Mouse (Mus musculus) CH12.LX (cell line): Measurements from ENCODE around the gene Lrrc18. TPM values are rescaled to one million over a fixed set of nuclear protein-coding genes. Genes with fewer than 3 reads are reported as not detected.

Experiments used
- DNase-seq: peaks from one replicate; pipeline ENCODE4 v3.0.0-alpha.2; 2013; ENCODE audit errors: extremely low read depth
- H3K27ac ChIP-seq: 2 replicates; pipeline ENCODE4 v1.5.1; 2012; ENCODE audit warnings: low read depth, mild to moderate bottlenecking, control low read depth, moderate library complexity; ENCODE audit not compliant: insufficient read depth
- H3K27me3 ChIP-seq: replicated peaks from 2 replicates; pipeline ENCODE3; 2012; ENCODE audit warnings: inconsistent platforms
- H3K36me3 ChIP-seq, 2 experiments: replicated peaks in 1 of 2; 2 replicates each; pipeline versions ENCODE3 to v1.6.1; 2012; ENCODE audit warnings: inconsistent platforms in 1 of 2, low read length in 1 of 2, mild to moderate bottlenecking in 1 of 2, mixed read lengths in 1 of 2, moderate library complexity in 1 of 2; ENCODE audit not compliant: control insufficient read depth in 1 of 2, insufficient read depth in 1 of 2
- H3K4me1 ChIP-seq, 2 experiments: 2 replicates each; pipeline ENCODE4 v1.6.1; 2012; ENCODE audit warnings: inconsistent platforms in 1 of 2, moderate library complexity in 1 of 2; ENCODE audit not compliant: insufficient read depth in 2 of 2, control insufficient read depth in 1 of 2
- H3K4me2 ChIP-seq: 2 replicates; pipeline ENCODE4 v1.6.1; 2012; ENCODE audit warnings: low read depth, mild to moderate bottlenecking, control low read depth; ENCODE audit not compliant: poor library complexity, insufficient read depth, severe bottlenecking
- H3K4me3 ChIP-seq, 3 experiments: fragments of 150-350 bp in 1 of 3; sonication (generic) in 1 of 3; replicated peaks in 1 of 3; 2 replicates each; pipeline versions ENCODE3 to v1.5.1; 2011 to 2012; ENCODE audit warnings: low read depth in 2 of 3, low read length in 2 of 3, mild to moderate bottlenecking in 2 of 3, moderate library complexity in 2 of 3, control low read depth in 1 of 3, improper control_type of control experiment in 1 of 3, inconsistent platforms in 1 of 3, mixed read lengths in 1 of 3; ENCODE audit not compliant: poor library complexity in 1 of 3
- H3K79me2 ChIP-seq: replicated peaks from 2 replicates; pipeline ENCODE4 v1.6.1; 2012; ENCODE audit warnings: mild to moderate bottlenecking, moderate library complexity; ENCODE audit not compliant: control insufficient read depth, poor library complexity, insufficient read depth, severe bottlenecking; ENCODE audit errors: extremely low read depth
- H3K9ac ChIP-seq: 2 replicates; pipeline ENCODE4 v1.6.1; 2012; ENCODE audit warnings: low read depth, mild to moderate bottlenecking, control low read depth, moderate library complexity; ENCODE audit not compliant: insufficient read depth
- H3K9me3 ChIP-seq: replicated peaks from 2 replicates; pipeline ENCODE3; 2012; ENCODE audit warnings: low read length, inconsistent platforms, mixed read lengths
- CHD2 ChIP-seq: IDR thresholded peaks from 2 replicates; pipeline ENCODE4 v1.6.1; 2011; ENCODE audit warnings: low read length, improper control_type of control experiment
- EP300 ChIP-seq: IDR thresholded peaks from 2 replicates; pipeline ENCODE4 v1.6.1; 2011; ENCODE audit warnings: low read length, improper control_type of control experiment
- ETS1 ChIP-seq: conservative IDR thresholded peaks from 2 replicates; pipeline ENCODE4 v1.6.1; 2012; ENCODE audit warnings: low read depth, mild to moderate bottlenecking, inconsistent platforms, low read length, improper control_type of control experiment, moderate library complexity
- GABPA ChIP-seq: IDR thresholded peaks from 2 replicates; pipeline ENCODE4 v1.6.1; 2012; ENCODE audit warnings: low read depth, low read length, improper control_type of control experiment, inconsistent platforms; ENCODE audit not compliant: insufficient replicate concordance
- HCFC1 ChIP-seq: IDR thresholded peaks from 2 replicates; pipeline ENCODE4 v1.6.1; 2012; ENCODE audit warnings: low read depth, mild to moderate bottlenecking, inconsistent platforms, low read length, improper control_type of control experiment
- IRF4 ChIP-seq: IDR thresholded peaks from 2 replicates; pipeline ENCODE4 v1.6.1; 2014; ENCODE audit warnings: low read depth, mild to moderate bottlenecking, inconsistent platforms, low read length, improper control_type of control experiment
- JUN ChIP-seq: IDR thresholded peaks from 2 replicates; pipeline ENCODE4 v1.6.1; 2011; ENCODE audit warnings: low read depth, mild to moderate bottlenecking, low read length, improper control_type of control experiment, moderate library complexity; ENCODE audit not compliant: insufficient read depth
- MAX ChIP-seq: IDR thresholded peaks from 2 replicates; pipeline ENCODE4 v1.6.1; 2011; ENCODE audit warnings: low read length, improper control_type of control experiment
- MEF2A ChIP-seq: IDR thresholded peaks from 2 replicates; pipeline ENCODE4 v1.6.1; 2014; ENCODE audit warnings: low read depth, mild to moderate bottlenecking, inconsistent platforms, low read length, improper control_type of control experiment, borderline replicate concordance
- MXI1 ChIP-seq: IDR thresholded peaks from 2 replicates; pipeline ENCODE4 v1.6.1; 2011; ENCODE audit warnings: mild to moderate bottlenecking, low read depth, low read length, improper control_type of control experiment
- MYC ChIP-seq: IDR thresholded peaks from 2 replicates; pipeline ENCODE4 v1.6.1; 2011; ENCODE audit warnings: low read depth, mild to moderate bottlenecking, improper control_type of control experiment, low read length
- PAX5 ChIP-seq: IDR thresholded peaks from 2 replicates; pipeline ENCODE4 v1.6.1; 2012; ENCODE audit warnings: low read length, inconsistent platforms, mixed read lengths
- POLR2A ChIP-seq: IDR thresholded peaks from 2 replicates; pipeline ENCODE4 v1.6.1; 2011; ENCODE audit warnings: low read depth, mild to moderate bottlenecking, improper control_type of control experiment, low read length
- SIN3A ChIP-seq: IDR thresholded peaks from 2 replicates; pipeline ENCODE4 v1.6.1; 2012; ENCODE audit warnings: low read length, improper control_type of control experiment, inconsistent platforms
- SMC3 ChIP-seq: IDR thresholded peaks from 2 replicates; pipeline ENCODE4 v1.6.1; 2011; ENCODE audit warnings: low read depth, low read length, improper control_type of control experiment
- TBP ChIP-seq: conservative IDR thresholded peaks from 2 replicates; pipeline ENCODE4 v1.6.1; 2011; ENCODE audit warnings: low read depth, low read length, improper control_type of control experiment
- TCF12 ChIP-seq: IDR thresholded peaks from 2 replicates; pipeline ENCODE4 v1.6.1; 2014; ENCODE audit warnings: low read depth, mild to moderate bottlenecking, inconsistent platforms, low read length, improper control_type of control experiment
- UBTF ChIP-seq: IDR thresholded peaks from 2 replicates; pipeline ENCODE4 v1.6.1; 2012; ENCODE audit warnings: low read depth, mild to moderate bottlenecking, inconsistent platforms, low read length, improper control_type of control experiment, moderate library complexity
- USF1 ChIP-seq: IDR thresholded peaks from 2 replicates; pipeline ENCODE4 v1.6.1; 2014; ENCODE audit warnings: low read depth, mild to moderate bottlenecking, inconsistent platforms, low read length, improper control_type of control experiment
- USF2 ChIP-seq: conservative IDR thresholded peaks from 2 replicates; pipeline ENCODE4 v1.6.1; 2011; ENCODE audit warnings: low read depth, low read length, improper control_type of control experiment
- ZC3H11A ChIP-seq: IDR thresholded peaks from 2 replicates; pipeline ENCODE4 v1.6.1; 2012; ENCODE audit warnings: low read depth, mild to moderate bottlenecking, inconsistent platforms, low read length, improper control_type of control experiment
- ZKSCAN1 ChIP-seq: IDR thresholded peaks from 2 replicates; pipeline ENCODE4 v1.6.1; 2012; ENCODE audit warnings: low read depth, inconsistent platforms, low read length, improper control_type of control experiment, borderline replicate concordance
- ZMIZ1 ChIP-seq: IDR thresholded peaks from 2 replicates; pipeline ENCODE4 v1.6.1; 2012; ENCODE audit warnings: low read depth, mild to moderate bottlenecking, inconsistent platforms, low read length, improper control_type of control experiment
- dilution Hi-C: fragments of 300-500 bp; cut with MboI; formaldehyde crosslinking; loops from 2 replicates; pipeline ENCODE4 v1.14.3; 2020; ENCODE audit warnings: low sequenced_read_pairs; ENCODE audit not compliant: extremely low pct_unique_long_range_greater_than_20kb, extremely low pct_ligation_motif_present
- in situ Hi-C: fragments of 300-500 bp; cut with MboI; formaldehyde crosslinking; loops from 3 replicates; pipeline ENCODE4 v1.14.3; 2019; ENCODE audit warnings: low sequenced_read_pairs, low pct_ligation_motif_present, low pct_unique_long_range_greater_than_20kb, mixed read lengths
- polyA plus RNA-seq: library from polyadenylated mRNA; unstranded; fragments of >175 nt; gene quantifications from 2 replicates; pipeline ENCODE4 v1.2.1, GENCODE M21; 2012; ENCODE audit warnings: low read depth; ENCODE audit not compliant: insufficient read length
- total RNA-seq, 2 experiments: library from RNA; depleted of rRNA; stranded (reverse); fragments of 300-350 nt in 1 of 2; fragments of >200 nt in 1 of 2; gene quantifications; 2 replicates each; pipeline ENCODE4 v1.2.3; 2012 to 2014

Gene Lrrc18
- total and polyA plus RNA-seq, 3 experiments = 0.08 to 0.76 TPM; not detected in 1

- H3K4me1 ChIP-seq = no peaks in the 10 kb centered on the region
- no peak overlapping the region for H3K9ac ChIP-seq
- peaks cover 63 to 87% of the 10 kb centered on the region in 2 experiments for H3K36me3 ChIP-seq
- dilution Hi-C loops = no loop called here
- H3K9me3 ChIP-seq = no peaks in the 10 kb centered on the region
- no peaks in the 10 kb centered on the region for H3K79me2 ChIP-seq
- no peak for TF ChIP-seq GABPA
- TF ChIP-seq POLR2A = no peak
- no peak for TF ChIP-seq ETS1
- no peak for TF ChIP-seq MYC
- TF ChIP-seq ZKSCAN1 = peak; percentile 57; the same call in 1 of the 2 replicates
- TF ChIP-seq IRF4 = no peak
- H3K27ac ChIP-seq = no peak overlapping the region
- no peak overlapping the region for H3K4me3 ChIP-seq
- no peak overlapping the region for H3K4me2 ChIP-seq
- no peaks in the 10 kb centered on the region for H3K27me3 ChIP-seq
- DNase-seq = no peak
- in situ Hi-C loops = no loop called here
These were observed 13.9 kb downstream of the Lrrc18 start for GRCm38 (mm10) chr14:33005114-33005513.

- Histone ChIP-seq H3K27ac (no peak overlapping the region), H3K9me3 (no peaks in the 10 kb centered on the region), H3K27me3 (no peaks in the 10 kb centered on the region), H3K36me3 (peaks cover 62 to 86% of the 10 kb centered on the region in 2 experiments), H3K79me2 (no peaks in the 10 kb centered on the region), H3K4me2 (no peak overlapping the region), H3K4me3 (no peak overlapping the region), H3K4me1 (no peaks in the 10 kb centered on the region), H3K9ac (no peak overlapping the region)
- no peak for DNase-seq
- in situ Hi-C loops (no loop called here), dilution Hi-C loops (no loop called here)
- TF ChIP-seq USF2 = no peak
- TF ChIP-seq IRF4 = no peak
- TF ChIP-seq TCF12 = no peak
- TF ChIP-seq ZMIZ1 = no peak
- no peak for TF ChIP-seq SIN3A
- no peak for TF ChIP-seq MAX
These were observed 16.5 kb downstream of the Lrrc18 start for GRCm38 (mm10) chr14:33007638-33008037.

GRCm38 (mm10) chr14:33019050-33019449 lies 27.9 kb downstream of the Lrrc18 start:
- Histone ChIP-seq H3K79me2 (no peaks in the 10 kb centered on the region), H3K4me2 (no peak overlapping the region), H3K9ac (no peak overlapping the region), H3K9me3 (no peaks in the 10 kb centered on the region), H3K27me3 (no peaks in the 10 kb centered on the region), H3K36me3 (peaks cover 85 to 98% of the 10 kb centered on the region in 2 experiments), H3K4me1 (no peaks in the 10 kb centered on the region), H3K27ac (no peak overlapping the region), H3K4me3 (no peak overlapping the region)
- no peak for DNase-seq
- dilution Hi-C loops (no loop called here), in situ Hi-C loops (no loop called here)
- TF ChIP-seq SIN3A (no peak), TCF12 (no peak), EP300 (no peak), MXI1 (no peak), UBTF (no peak), MEF2A (no peak), TBP (no peak), PAX5 (no peak), HCFC1 (no peak), ZC3H11A (no peak), POLR2A (no peak), JUN (no peak), USF1 (no peak), ZKSCAN1 (no peak), CHD2 (no peak), SMC3 (no peak)
